Mouse (Mus musculus): Measurements from ENCODE around the gene Rspry1. TPM values are rescaled to one million over a fixed set of nuclear protein-coding genes. Genes with fewer than 3 reads are reported as not detected.

Gene Rspry1
- total RNA-seq, 2 experiments from 2014 or later = 34.6 to 35.7 TPM

DNA sequence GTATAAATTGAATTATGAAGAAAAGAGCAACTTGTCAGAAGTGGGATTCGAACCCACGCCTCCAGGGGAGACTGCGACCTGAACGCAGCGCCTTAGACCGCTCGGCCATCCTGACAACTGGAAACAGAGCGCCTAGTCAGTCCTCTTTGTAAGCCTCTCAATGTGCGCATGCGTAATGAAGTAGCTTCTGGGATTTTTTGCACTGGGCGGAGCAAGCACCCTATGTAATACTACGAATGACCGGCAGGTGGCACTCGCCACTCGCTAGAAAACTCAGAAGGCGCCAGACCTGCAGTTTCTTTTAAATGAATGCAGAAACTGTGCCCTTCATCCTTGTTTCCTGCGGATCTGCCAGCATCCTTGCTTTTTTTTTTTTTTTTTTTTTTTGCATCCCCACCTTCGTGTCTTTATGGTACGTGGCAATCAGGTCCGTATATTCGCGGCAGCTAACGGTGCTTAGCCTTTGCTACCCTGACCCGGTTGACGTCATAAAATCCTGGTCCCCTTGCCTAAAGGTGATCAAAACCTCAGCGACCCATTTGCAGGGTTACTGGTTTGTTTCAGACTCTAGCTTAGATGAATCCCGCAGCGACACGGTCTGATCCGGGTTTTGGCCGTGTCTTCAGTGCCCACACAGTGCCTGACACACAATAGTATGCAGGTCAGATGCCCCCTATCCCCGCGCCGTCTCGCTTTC, 102.4 kb downstream of the Rspry1 start:
- intact Hi-C loops (cut with DNase I) = loop anchor here (1.0 to 5.0 kb wide), 3 partner anchors 102 to 362 kb away; partner anchors contain the start of genes Fam192a and Rspry1
- peak; percentile 90 to 97 for DNase-seq (ENCODE audit: extremely low spot score in 1 of 2, low spot score in 2 of 2)

DNA sequence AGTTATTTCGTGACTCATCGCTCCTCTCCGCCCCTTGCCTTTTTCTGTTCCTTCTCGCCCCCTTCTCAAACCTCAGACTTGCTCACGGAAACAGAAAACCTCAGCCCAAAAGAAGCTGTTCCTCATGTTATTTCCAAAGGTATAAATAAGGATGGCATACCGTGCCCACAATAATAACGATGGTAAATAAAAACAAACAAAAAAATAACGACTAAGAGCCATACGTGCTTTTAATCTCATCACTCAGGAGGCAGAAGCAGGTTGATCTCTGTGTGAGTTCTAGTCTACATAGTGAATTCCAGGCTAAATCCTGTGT, 102.9 kb downstream of the Rspry1 start:
- DNase-seq (ENCODE audit: extremely low spot score in 1 of 2, low spot score in 2 of 2) = no peak
- intact Hi-C loops (cut with DNase I) = loop anchor here (1.0 to 5.0 kb wide), 3 partner anchors 102 to 362 kb away; partner anchors contain the start of genes Fam192a and Rspry1

DNA sequence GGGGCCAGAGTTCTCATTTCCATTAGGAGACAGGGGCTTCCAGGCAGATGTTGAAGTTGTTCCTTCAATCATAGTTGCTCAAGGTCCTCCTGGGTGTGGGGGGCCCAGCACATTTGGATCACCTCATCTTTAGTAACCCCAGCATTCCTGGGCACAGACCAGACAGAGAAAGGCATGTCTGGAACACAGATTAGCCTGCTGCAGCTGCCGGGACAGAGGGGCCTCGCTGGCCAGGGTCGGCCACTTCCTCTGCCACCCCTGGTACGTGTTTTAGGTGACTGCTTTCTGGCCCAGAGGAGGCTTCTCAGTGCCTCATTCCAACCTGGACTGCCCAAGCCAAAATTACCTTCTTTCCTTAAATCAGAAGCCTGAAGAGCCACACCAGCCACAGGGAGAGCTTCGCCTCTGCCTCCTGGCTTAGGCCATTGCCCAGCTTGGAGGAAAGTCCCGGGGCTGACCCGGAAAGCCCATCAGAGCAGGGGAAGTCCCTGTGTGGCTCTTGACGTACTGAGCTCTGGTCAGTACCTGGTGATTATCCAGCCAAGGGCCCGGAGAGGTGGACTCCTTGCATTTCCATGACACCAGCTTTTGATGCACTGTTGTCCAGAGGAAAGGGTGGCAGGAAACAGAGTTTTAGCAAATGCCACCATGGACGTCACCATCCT, 104.0 kb downstream of the Rspry1 start:
- DNase-seq (ENCODE audit: extremely low spot score in 1 of 2, low spot score in 2 of 2) = no peak
- intact Hi-C loops (cut with DNase I) = loop anchor here (5.0 kb wide), 1 partner anchor 67 kb away; the partner anchor contains the start of gene Cx3cl1

DNA sequence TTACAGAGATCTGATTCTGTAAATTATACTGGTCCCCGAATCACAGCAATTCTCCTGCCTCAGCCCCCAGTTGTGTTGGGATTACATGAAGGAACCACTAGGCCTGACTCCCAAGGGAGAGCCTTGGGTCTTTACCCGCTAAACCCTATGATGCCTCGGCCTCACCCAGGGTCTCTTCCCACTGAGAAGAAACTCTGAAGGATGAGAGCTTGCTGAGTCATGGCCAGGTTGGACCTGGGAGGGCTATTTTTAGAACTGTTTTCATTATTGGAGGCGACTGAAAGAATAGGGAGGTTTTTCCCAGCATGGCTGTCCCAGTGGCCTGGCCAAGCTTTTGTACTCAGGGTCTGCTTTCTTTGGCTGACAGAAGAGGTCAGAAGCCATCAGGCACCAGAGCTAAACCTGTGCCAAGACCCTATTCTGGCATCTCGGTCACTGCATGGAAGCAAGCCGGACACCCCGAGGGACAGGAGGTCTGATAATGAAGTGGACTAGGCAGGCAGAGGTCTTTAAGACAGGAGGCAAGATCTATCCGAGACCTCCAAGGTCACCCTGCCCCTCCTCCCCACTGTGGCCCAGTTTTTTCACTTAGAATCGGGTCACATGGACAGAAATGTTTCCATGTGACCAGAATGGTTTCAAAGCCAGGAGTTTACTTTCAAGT, 105.1 kb downstream of the Rspry1 start:
- no peak for DNase-seq (ENCODE audit: extremely low spot score in 1 of 2, low spot score in 2 of 2)
- intact Hi-C loops (cut with DNase I) = loop anchor here (5.0 kb wide), 1 partner anchor 65 kb away; the partner anchor contains the start of gene Cx3cl1

Other genes starting within 250 kb of the Rspry1 start
- 10 to 100 TPM; 41.5 to 44.3 TPM for gene Herpud1, start 215.5 kb upstream of the Rspry1 start, total RNA-seq (2021)
- under 1 TPM; 0.61 to 0.77 TPM for gene Nlrc5, start 167.6 kb upstream of the Rspry1 start, total RNA-seq (2021)
- gene Cpne2, start 68.9 kb upstream of the Rspry1 start, total RNA-seq (2021) = 10 to 100 TPM; 40.3 to 42.3 TPM
- gene Fam192a, start 60 bp downstream of the Rspry1 start, total RNA-seq (2021) = 10 to 100 TPM; 42.0 to 46.1 TPM
- 100 to 1,000 TPM; 149 to 156 TPM for gene Arl2bp, start 64.7 kb downstream of the Rspry1 start, total RNA-seq (2021)
- gene Pllp, start 94.3 kb downstream of the Rspry1 start, total RNA-seq (2021) = 10 to 100 TPM; 19.5 to 25.3 TPM
- under 1 TPM; 0.15 to 0.26 TPM for gene Ccl22, start 143.7 kb downstream of the Rspry1 start, total RNA-seq (2021)
- 100 to 1,000 TPM; 417 to 438 TPM for gene Cx3cl1, start 170.1 kb downstream of the Rspry1 start, total RNA-seq (2021)
- gene Ccl17, start 208.5 kb downstream of the Rspry1 start, total RNA-seq (2021) = 10 to 100 TPM; 10.8 to 12.3 TPM
- 10 to 100 TPM; 58.7 to 62.1 TPM for gene Coq9, start 236.4 kb downstream of the Rspry1 start, total RNA-seq (2021)
- gene Ciapin1, start 236.4 kb downstream of the Rspry1 start, total RNA-seq (2021) = 10 to 100 TPM; 75.8 to 82.3 TPM